Mouse (Mus musculus): ENCODE data around the gene Ntm.

DNA sequence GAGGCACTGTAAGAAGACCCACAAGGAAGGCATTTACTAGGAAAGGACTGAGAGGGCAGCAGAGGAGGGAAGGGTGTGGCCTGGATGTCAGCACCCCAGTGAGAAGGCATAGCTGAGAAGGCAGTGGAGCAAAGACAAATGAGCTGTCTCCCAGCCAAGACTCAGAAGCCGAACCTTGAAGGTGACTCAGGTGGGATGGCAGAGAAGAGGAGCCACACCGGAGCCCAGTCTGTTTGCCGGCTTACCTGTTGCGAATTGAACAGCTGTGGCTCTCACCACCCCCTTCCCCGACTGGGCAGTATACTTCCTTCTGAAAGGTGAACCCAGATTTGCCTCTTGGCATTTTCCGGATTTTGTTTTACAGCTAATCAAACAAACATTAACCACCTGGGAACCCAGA lies 902.6 kb downstream of the Ntm start:
- TF ChIP-seq CTCF (IDR thresholded peaks at IDR 0.05; ENCODE audit: borderline replicate concordance, extremely low read depth, insufficient read depth, insufficient read length) (no peak), POLR2A (IDR thresholded peaks at IDR 0.05; ENCODE audit: borderline replicate concordance, extremely low read depth, insufficient read depth, insufficient read length, poor library complexity, severe bottlenecking) (no peak)
